12 mouse cellular contexts compared by ENCODE assay signal in the genomic region with DNA sequence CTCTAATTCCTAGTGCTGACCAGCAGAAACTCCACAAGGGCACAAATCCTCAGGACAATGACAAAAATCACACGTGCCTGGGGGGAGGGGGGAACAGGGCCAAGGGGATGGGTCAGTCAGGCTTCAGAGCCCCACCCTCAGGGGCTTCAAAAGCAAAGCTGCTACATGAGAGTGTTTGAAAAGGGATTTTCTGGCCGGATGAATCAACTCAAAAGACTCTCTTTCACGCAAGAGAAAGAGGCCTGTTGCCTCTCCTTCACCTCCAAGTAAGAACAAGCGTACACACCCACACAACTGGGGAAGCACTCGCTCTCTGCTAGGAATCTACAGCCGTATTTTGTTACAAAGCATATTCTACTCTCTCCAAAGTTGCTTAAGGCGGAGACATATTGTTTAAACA. TPM values are rescaled to one million over a fixed set of nuclear protein-coding genes. Genes with fewer than 3 reads are reported as not detected.
DNase-seq lines count a peak whose midpoint lies in the region; ATAC-seq lines count a peak whose summit lies in the region.
"Had no signal": no experiment of that assay in that cellular context is flagged by ENCODE, and none has a peak within 500 bp of the region (broad histone marks: within the 10 kb centered on the region; RNA-seq: fewer than 3 reads in every experiment).

No protein-coding gene starts in this region.

- no peaks in the 10 kb centered on the region for H3K27me3 ChIP-seq in hindbrain, embryonic 15.5 days
- peaks cover 21% of the 10 kb centered on the region; the same call in 1 of the 2 replicates for H3K27me3 ChIP-seq in hindbrain, embryonic 13.5 days
- H3K27me3 ChIP-seq in limb, embryonic 10.5 days (ENCODE audit: low read depth, poor library complexity, severe bottlenecking): no peaks in the 10 kb centered on the region

- no peak overlapping the region for H3K4me3 ChIP-seq in hindbrain, embryonic 15.5 days
- H3K4me3 ChIP-seq in hindbrain, embryonic 13.5 days: no peak overlapping the region
- no peak overlapping the region for H3K4me3 ChIP-seq in limb, embryonic 10.5 days

- no peaks in the 10 kb centered on the region for H3K9me3 ChIP-seq in hindbrain, embryonic 15.5 days
- no peaks in the 10 kb centered on the region for H3K9me3 ChIP-seq in hindbrain, embryonic 13.5 days
- no peaks in the 10 kb centered on the region for H3K9me3 ChIP-seq in limb, embryonic 10.5 days (replicated peaks)

- H3K4me2 ChIP-seq in hindbrain, embryonic 15.5 days: no peak overlapping the region
- H3K4me2 ChIP-seq in hindbrain, embryonic 13.5 days: no peak overlapping the region

- no peak overlapping the region for H3K9ac ChIP-seq in hindbrain, embryonic 15.5 days
- no peak overlapping the region for H3K9ac ChIP-seq in hindbrain, embryonic 13.5 days

- DNase-seq in 3T3-L1 (ENCODE audit: low read depth, low spot score): peak; percentile 59
- peak; percentile 45 for DNase-seq in brain, adult 2 months (ENCODE audit: low read depth, low spot score)
- DNase-seq in limb, embryonic 10.5 days (ENCODE audit: low spot score): no peak
- DNase-seq in ovary, adult 18-20 months (ENCODE audit: low spot score): no peak
- DNase-seq in urinary bladder, postnatal 25 days (ENCODE audit: low spot score): no peak
- DNase-seq: adrenal gland, adult 2 months; cerebellum, postnatal 36 days; gastrocnemius, postnatal 14 days; thymus, postnatal 36 days had no signal

- 16% methylated on average over 7 of the region's 7 CpGs for WGBS in hindbrain, embryonic 15.5 days
- WGBS in hindbrain, embryonic 13.5 days: 12% methylated on average over 7 of the region's 7 CpGs
- WGBS in limb, embryonic 10.5 days: 47% methylated on average over 7 of the region's 7 CpGs

- peak overlapping the region; percentile 25; the same call in 1 of the 2 replicates for H3K27ac ChIP-seq in hindbrain, embryonic 15.5 days (replicated peaks)
- no peak overlapping the region for H3K27ac ChIP-seq in hindbrain, embryonic 13.5 days
- peak overlapping the region; percentile 53 for H3K27ac ChIP-seq in limb, embryonic 10.5 days

- H3K4me1 ChIP-seq in hindbrain, embryonic 15.5 days (replicated peaks): peaks cover 13% of the 10 kb centered on the region
- H3K4me1 ChIP-seq in hindbrain, embryonic 13.5 days (replicated peaks): peaks cover 11% of the 10 kb centered on the region
- H3K4me1 ChIP-seq in limb, embryonic 10.5 days: peaks cover 22% of the 10 kb centered on the region

- H3K36me3 ChIP-seq in hindbrain, embryonic 15.5 days: no peaks in the 10 kb centered on the region
- peaks cover 5% of the 10 kb centered on the region; the same call in 1 of the 2 replicates for H3K36me3 ChIP-seq in hindbrain, embryonic 13.5 days
- H3K36me3 ChIP-seq in limb, embryonic 10.5 days: peaks cover 9% of the 10 kb centered on the region; the same call in 1 of the 2 replicates

- no peak for ATAC-seq in hindbrain, embryonic 15.5 days (ENCODE audit: low FRiP score, low read depth)
- ATAC-seq in hindbrain, embryonic 13.5 days (ENCODE audit: low FRiP score): no peak
- ATAC-seq in megakaryocyte, adult 5-6 weeks (ENCODE audit: poor library complexity, severe bottlenecking): no peak

RNA-seq across cellular contexts. Expression of gene Sipa1l3, which starts 28.6 kb away (rescaled TPM):
- polyA plus RNA-seq in hindbrain, embryonic 15.5 days (2015; fragmentation: Nextera tagmentation; extraction: Ambion mirVana): 22.4 and 23.3 TPM in 2 replicates
- polyA plus RNA-seq in hindbrain, embryonic 13.5 days (2015; fragmentation: Nextera tagmentation; extraction: Ambion mirVana): 12.6 and 13.7 TPM in 2 replicates
- polyA plus RNA-seq in limb, embryonic 10.5 days (2016; fragmentation: Nextera tagmentation; extraction: Ambion mirVana): 12.6 and 13.4 TPM in 2 replicates
- total RNA-seq in megakaryocyte, adult 5-6 weeks (2015): 23.3 and 30.2 TPM in 2 replicates
- total RNA-seq in megakaryocyte, adult 5-6 weeks (2017): 6.8 and 11.8 TPM in 2 replicates

Comparison
In these comparisons a context has a peak if more than half of its experiments do, and no peak if none do; other contexts are left out.
1. DNase-seq: peak in 3T3-L1 (single experiment) and brain, adult 2 months (single experiment); none in limb, embryonic 10.5 days (single experiment), ovary, adult 18-20 months (single experiment) and urinary bladder, postnatal 25 days (single experiment).